Mouse (Mus musculus) olfactory bulb, adult 2 months (tissue): ENCODE data around the gene Reg2.
"Not testable (repeated sequence)": the region's sequence is repeated elsewhere in the genome, so short reads cannot be mapped to it uniquely, and the experiment has no call there.

ENCODE experiments used
- CTCF ChIP-seq: fragments of 200-500 bp; IDR thresholded peaks from 2 replicates; pipeline ENCODE4 v1.5.1; 2012; ENCODE audit warnings: low read depth, mild to moderate bottlenecking, low read length, moderate library complexity; ENCODE audit not compliant: insufficient read depth
- POLR2A ChIP-seq: fragments of 200-500 bp; IDR thresholded peaks from 2 replicates; pipeline ENCODE4 v1.6.1; 2012; ENCODE audit warnings: mild to moderate bottlenecking, low read depth, low read length, moderate library complexity; ENCODE audit not compliant: insufficient read depth

- TF ChIP-seq CTCF, POLR2A: not testable (repeated sequence)
These were observed 27.0 kb downstream of the Reg2 start, which contains the start of gene Reg1 for GRCm38 (mm10) chr6:78422411-78422810.
